In genomic region chr5:140379299-140379698, GRCm38 (mm10) we compare ENCODE assay signal across 13 mouse cellular contexts. TPM values are rescaled to one million over a fixed set of nuclear protein-coding genes. Genes with fewer than 3 reads are reported as not detected.
A peak's percentile ranks its signal among the peaks of the same experiment; 100 is the strongest.
DNase-seq lines count a peak whose midpoint lies in the region; ATAC-seq and TF ChIP-seq lines count a peak whose summit lies in the region.
"Had no signal": no experiment of that assay in that cellular context is flagged by ENCODE, and none has a peak within 500 bp of the region (broad histone marks: within the 10 kb centered on the region; RNA-seq: fewer than 3 reads in every experiment).

No protein-coding gene starts in this region.

- no peaks in the 10 kb centered on the region for H3K4me1 ChIP-seq in lung, postnatal 0 days (ENCODE audit: insufficient read depth, low read depth, low read length)
- peaks cover 10% of the 10 kb centered on the region; the same call in 1 of the 2 replicates for H3K4me1 ChIP-seq in embryonic fibroblast, embryonic 13.5 days (ENCODE audit: control insufficient read depth, insufficient read depth, low read length)
- H3K4me1 ChIP-seq in heart, embryonic 12.5 days (replicated peaks), result peaks cover 39% of the 10 kb centered on the region

- no peak overlapping the region for H3K9ac ChIP-seq in lung, postnatal 0 days (replicated peaks; ENCODE audit: low read depth)
- no peak overlapping the region for H3K9ac ChIP-seq in heart, embryonic 12.5 days
- H3K9ac ChIP-seq: neural tube, embryonic 15.5 days had no signal

- TF ChIP-seq POLR2A in embryonic fibroblast, embryonic 13.5 days (IDR thresholded peaks at IDR 0.05; ENCODE audit: low read depth, low read length), result no peak

- no peak for ATAC-seq in lung, postnatal 0 days
- ATAC-seq in megakaryocyte-erythroid progenitor cell, adult 5-6 weeks (replicated peaks; ENCODE audit: low FRiP score, low TSS enrichment, poor library complexity, severe bottlenecking), result peak; percentile 16; the same call in 1 of the 2 replicates
- no peak for ATAC-seq in heart, embryonic 12.5 days (ENCODE audit: insufficient number of reproducible peaks, low FRiP score)
- ATAC-seq: intestine, embryonic 16.5 days had no signal

- peak overlapping the region; percentile 50 for H3K27ac ChIP-seq in gastrocnemius, adult 2 months
- H3K27ac ChIP-seq in lung, postnatal 0 days (ENCODE audit: low read length), result no peak overlapping the region
- H3K27ac ChIP-seq in embryonic fibroblast, embryonic 13.5 days (ENCODE audit: insufficient read depth, low read length), result peak overlapping the region; percentile 11
- H3K27ac ChIP-seq in heart, embryonic 12.5 days (ENCODE audit: poor library complexity, severe bottlenecking), result no peak overlapping the region
- H3K27ac ChIP-seq: hindbrain, embryonic 10.5 days; neural tube, embryonic 15.5 days had no signal

- peak; percentile 30 for DNase-seq in gastrocnemius, adult 2 months
- no peak for DNase-seq in gastrocnemius, postnatal 4 days (ENCODE audit: low spot score in 2 of 2)
- peak; percentile 11 for DNase-seq in lung, postnatal 0 days (ENCODE audit: low spot score)
- DNase-seq in lung, postnatal 14 days, result no peak
- DNase-seq in right cerebral cortex, postnatal 10 days (ENCODE audit: low spot score in 2 of 2), result no peak
- DNase-seq: midbrain, embryonic 14.5 days; thymus, postnatal 14 days had no signal

- WGBS in lung, postnatal 0 days, result 80% methylated on average over 6 of the region's 6 CpGs
- WGBS in heart, embryonic 12.5 days, result 68% methylated on average over 6 of the region's 6 CpGs

- H3K36me3 ChIP-seq in lung, postnatal 0 days (ENCODE audit: insufficient read depth, low read length), result no peaks in the 10 kb centered on the region
- H3K36me3 ChIP-seq in heart, embryonic 12.5 days, result no peaks in the 10 kb centered on the region
- H3K36me3 ChIP-seq: hindbrain, embryonic 10.5 days; neural tube, embryonic 15.5 days had no signal

- no peak overlapping the region for H3K4me3 ChIP-seq in gastrocnemius, adult 2 months
- H3K4me3 ChIP-seq in lung, postnatal 0 days (ENCODE audit: low read depth, low read length), result no peak overlapping the region
- no peak overlapping the region for H3K4me3 ChIP-seq in embryonic fibroblast, embryonic 13.5 days (ENCODE audit: insufficient read depth, low read length)
- no peak overlapping the region for H3K4me3 ChIP-seq in heart, embryonic 12.5 days
- H3K4me3 ChIP-seq: hindbrain, embryonic 10.5 days; neural tube, embryonic 15.5 days had no signal

- TF ChIP-seq CTCF in gastrocnemius, adult 2 months (IDR thresholded peaks at IDR 0.05), result no peak
- TF ChIP-seq CTCF in lung, postnatal 0 days (IDR thresholded peaks at IDR 0.05), result no peak
- TF ChIP-seq CTCF in embryonic fibroblast, embryonic 13.5 days (IDR thresholded peaks at IDR 0.05; ENCODE audit: borderline replicate concordance, insufficient read depth, low read length), result no peak

- no peaks in the 10 kb centered on the region for H3K9me3 ChIP-seq in lung, postnatal 0 days (ENCODE audit: low read length)
- H3K9me3 ChIP-seq in heart, embryonic 12.5 days (replicated peaks), result no peaks in the 10 kb centered on the region
- H3K9me3 ChIP-seq: hindbrain, embryonic 10.5 days; neural tube, embryonic 15.5 days had no signal

- TF ChIP-seq EP300 in lung, postnatal 0 days (IDR thresholded peaks at IDR 0.05), result no peak

- H3K27me3 ChIP-seq in lung, postnatal 0 days (replicated peaks; ENCODE audit: insufficient read depth, low read length), result no peaks in the 10 kb centered on the region
- no peaks in the 10 kb centered on the region for H3K27me3 ChIP-seq in heart, embryonic 12.5 days (replicated peaks)
- H3K27me3 ChIP-seq: neural tube, embryonic 15.5 days had no signal

- no peak overlapping the region for H3K4me2 ChIP-seq in lung, postnatal 0 days (replicated peaks; ENCODE audit: low read depth, low read length)
- no peak overlapping the region for H3K4me2 ChIP-seq in heart, embryonic 12.5 days
- H3K4me2 ChIP-seq: neural tube, embryonic 15.5 days had no signal

- intact Hi-C loops in gastrocnemius, adult 2 months (cut with DNase I), result no loop called here

RNA-seq across cellular contexts. Expression of gene Snx8, which starts 9.8 kb away (rescaled TPM):
- total RNA-seq in gastrocnemius, adult 2 months (2021), result 1 to 10 TPM; 8.0 to 9.5 TPM
- total RNA-seq in gastrocnemius, postnatal 4 days (2021), result 10 to 100 TPM; 19.6 to 24.5 TPM
- polyA plus RNA-seq in lung, postnatal 0 days (2015; fragmentation: Nextera tagmentation; extraction: Ambion mirVana), result 16.7 and 17.1 TPM in 2 replicates
- polyA plus RNA-seq in embryonic fibroblast, embryonic 13.5 days (2011; ENCODE audit: insufficient read length, low read depth, missing spikeins), result 15.2 and 16.4 TPM in 2 replicates
- 4.3 and 11.1 TPM in 2 replicates for total RNA-seq in megakaryocyte-erythroid progenitor cell, adult 5-6 weeks (2014; fragmentation: Nextera tagmentation)
- total RNA-seq in megakaryocyte-erythroid progenitor cell, adult 5-6 weeks (2017), result 6.6 and 8.6 TPM in 2 replicates
- polyA plus RNA-seq in heart, embryonic 12.5 days (2016; fragmentation: Nextera tagmentation; extraction: Ambion mirVana), result 15.2 and 16.5 TPM in 2 replicates

RNA-seq across cellular contexts. Expression of gene Eif3b, which starts 39.8 kb away (rescaled TPM):
- total RNA-seq in gastrocnemius, adult 2 months (2021), result 10 to 100 TPM; 79.7 to 80.3 TPM
- total RNA-seq in gastrocnemius, postnatal 4 days (2021), result 100 to 1,000 TPM; 105 to 110 TPM
- polyA plus RNA-seq in lung, postnatal 0 days (2015; fragmentation: Nextera tagmentation; extraction: Ambion mirVana), result 69.8 and 81.5 TPM in 2 replicates
- 149 and 201 TPM in 2 replicates for polyA plus RNA-seq in embryonic fibroblast, embryonic 13.5 days (2011; ENCODE audit: insufficient read length, low read depth, missing spikeins)
- 262 and 301 TPM in 2 replicates for total RNA-seq in megakaryocyte-erythroid progenitor cell, adult 5-6 weeks (2014; fragmentation: Nextera tagmentation)
- total RNA-seq in megakaryocyte-erythroid progenitor cell, adult 5-6 weeks (2017), result 239 and 260 TPM in 2 replicates
- 128 and 138 TPM in 2 replicates for polyA plus RNA-seq in heart, embryonic 12.5 days (2016; fragmentation: Nextera tagmentation; extraction: Ambion mirVana)

RNA-seq across cellular contexts. Expression of gene Mrm2, which starts 47.6 kb away (rescaled TPM):
- 1 to 10 TPM; 6.0 to 9.0 TPM for total RNA-seq in gastrocnemius, adult 2 months (2021)
- 1 to 10 TPM; 7.3 to 7.6 TPM for total RNA-seq in gastrocnemius, postnatal 4 days (2021)
- 9.8 and 11.7 TPM in 2 replicates for polyA plus RNA-seq in lung, postnatal 0 days (2015; fragmentation: Nextera tagmentation; extraction: Ambion mirVana)
- polyA plus RNA-seq in embryonic fibroblast, embryonic 13.5 days (2011; ENCODE audit: insufficient read length, low read depth, missing spikeins), result 5.1 and 8.3 TPM in 2 replicates
- total RNA-seq in megakaryocyte-erythroid progenitor cell, adult 5-6 weeks (2014; fragmentation: Nextera tagmentation), result 13.5 and 15.0 TPM in 2 replicates
- 6.0 and 10.0 TPM in 2 replicates for total RNA-seq in megakaryocyte-erythroid progenitor cell, adult 5-6 weeks (2017)
- 12.8 and 15.2 TPM in 2 replicates for polyA plus RNA-seq in heart, embryonic 12.5 days (2016; fragmentation: Nextera tagmentation; extraction: Ambion mirVana)

RNA-seq across cellular contexts. Expression of gene Nudt1, which starts 57.8 kb away (rescaled TPM):
- total RNA-seq in gastrocnemius, adult 2 months (2021), result 1 to 10 TPM; 4.9 to 8.2 TPM
- 10 to 100 TPM in 1 of 2 experiments, 1 to 10 TPM in 1; 8.6 to 12.1 TPM for total RNA-seq in gastrocnemius, postnatal 4 days (2021)
- polyA plus RNA-seq in lung, postnatal 0 days (2015; fragmentation: Nextera tagmentation; extraction: Ambion mirVana), result 17.9 and 19.4 TPM in 2 replicates
- 13.2 and 13.8 TPM in 2 replicates for polyA plus RNA-seq in embryonic fibroblast, embryonic 13.5 days (2011; ENCODE audit: insufficient read length, low read depth, missing spikeins)
- 24.4 and 45.5 TPM in 2 replicates for total RNA-seq in megakaryocyte-erythroid progenitor cell, adult 5-6 weeks (2014; fragmentation: Nextera tagmentation)
- total RNA-seq in megakaryocyte-erythroid progenitor cell, adult 5-6 weeks (2017), result 58.2 and 65.2 TPM in 2 replicates
- polyA plus RNA-seq in heart, embryonic 12.5 days (2016; fragmentation: Nextera tagmentation; extraction: Ambion mirVana), result 25.8 and 28.0 TPM in 2 replicates

RNA-seq across cellular contexts. Expression of gene Mad1l1, which starts 57.9 kb away (rescaled TPM):
- total RNA-seq in gastrocnemius, adult 2 months (2021), result 1 to 10 TPM; 7.2 to 9.0 TPM
- total RNA-seq in gastrocnemius, postnatal 4 days (2021), result 10 to 100 TPM; 20.4 to 24.9 TPM
- 18.4 and 19.0 TPM in 2 replicates for polyA plus RNA-seq in lung, postnatal 0 days (2015; fragmentation: Nextera tagmentation; extraction: Ambion mirVana)
- polyA plus RNA-seq in embryonic fibroblast, embryonic 13.5 days (2011; ENCODE audit: insufficient read length, low read depth, missing spikeins), result 21.3 and 22.6 TPM in 2 replicates
- 30.4 and 34.2 TPM in 2 replicates for total RNA-seq in megakaryocyte-erythroid progenitor cell, adult 5-6 weeks (2014; fragmentation: Nextera tagmentation)
- 61.6 and 66.9 TPM in 2 replicates for total RNA-seq in megakaryocyte-erythroid progenitor cell, adult 5-6 weeks (2017)
- 25.5 and 26.3 TPM in 2 replicates for polyA plus RNA-seq in heart, embryonic 12.5 days (2016; fragmentation: Nextera tagmentation; extraction: Ambion mirVana)

Comparison
In these comparisons a context has a peak if more than half of its experiments do, and no peak if none do; other contexts are left out.
1. DNase-seq: peak in gastrocnemius, adult 2 months (single experiment) and lung, postnatal 0 days (single experiment); none in gastrocnemius, postnatal 4 days (0 of 2), lung, postnatal 14 days (single experiment) and right cerebral cortex, postnatal 10 days (0 of 2).
2. H3K27ac ChIP-seq: peak in gastrocnemius, adult 2 months (single experiment) and embryonic fibroblast, embryonic 13.5 days (single experiment); none in lung, postnatal 0 days (single experiment) and heart, embryonic 12.5 days (single experiment).